Mouse (Mus musculus) erythroblast, embryonic 14.5 days (primary cell): ENCODE results near the gene Agtpbp1.

Source experiments
- GATA1 ChIP-seq: IDR thresholded peaks from 2 replicates; pipeline ENCODE4 v1.6.1; 2012; ENCODE audit warnings: low read length, inconsistent platforms, mixed read lengths
- TAL1 ChIP-seq: IDR thresholded peaks from 3 replicates; pipeline ENCODE4 v1.6.1; 2012; ENCODE audit warnings: low read length, inconsistent platforms, mixed read lengths

GRCm38 (mm10) chr13:59434554-59434953 is 150.5 kb downstream of the Agtpbp1 start:
- TF ChIP-seq GATA1 (no peak), TAL1 (no peak)
